Mouse (Mus musculus): Measurements from ENCODE around the gene Sh3bp5l.
"Not testable (repeated sequence)": the region's sequence is repeated elsewhere in the genome, so short reads cannot be mapped to it uniquely, and the experiment has no call there.

Gene Sh3bp5l

DNA sequence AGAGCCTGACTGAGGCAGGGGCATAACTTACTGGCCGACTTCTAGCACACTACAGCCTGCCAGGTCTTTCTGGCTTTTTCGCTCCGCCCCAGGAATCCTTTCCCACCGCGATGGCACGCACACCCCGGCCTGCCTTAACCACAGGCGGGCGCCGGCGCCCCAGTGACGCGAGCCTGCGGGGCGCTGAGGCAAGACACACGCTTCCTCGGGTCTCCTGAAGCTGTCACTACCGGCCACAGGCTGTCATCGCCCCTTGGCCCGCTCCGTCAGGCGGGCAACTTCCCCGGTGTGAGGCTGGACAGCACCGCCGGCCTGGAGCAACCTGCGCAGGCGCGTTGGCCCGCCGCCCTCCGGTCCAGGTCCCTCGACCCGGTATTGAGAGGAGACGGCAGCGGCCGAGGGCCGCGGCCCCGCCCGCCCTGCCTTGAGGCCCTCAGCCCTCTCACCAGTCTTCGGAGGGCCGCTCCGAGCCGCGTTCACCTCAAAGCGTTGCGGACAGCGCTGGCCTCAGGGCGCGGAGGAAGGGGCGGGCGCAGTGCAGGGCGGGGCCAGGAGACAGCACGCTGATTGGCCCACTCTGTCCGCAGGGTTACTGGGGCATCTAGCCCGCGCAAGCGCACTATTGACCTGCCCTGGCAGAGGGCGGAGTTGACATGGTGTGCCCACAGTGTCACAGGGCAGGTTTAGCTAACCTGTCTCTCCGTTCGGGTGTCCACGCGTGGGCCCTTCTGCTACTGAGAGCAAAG is 7.5 kb upstream of the Sh3bp5l start:
- peak; percentile 93 for DNase-seq (ENCODE audit: low read depth)

DNA sequence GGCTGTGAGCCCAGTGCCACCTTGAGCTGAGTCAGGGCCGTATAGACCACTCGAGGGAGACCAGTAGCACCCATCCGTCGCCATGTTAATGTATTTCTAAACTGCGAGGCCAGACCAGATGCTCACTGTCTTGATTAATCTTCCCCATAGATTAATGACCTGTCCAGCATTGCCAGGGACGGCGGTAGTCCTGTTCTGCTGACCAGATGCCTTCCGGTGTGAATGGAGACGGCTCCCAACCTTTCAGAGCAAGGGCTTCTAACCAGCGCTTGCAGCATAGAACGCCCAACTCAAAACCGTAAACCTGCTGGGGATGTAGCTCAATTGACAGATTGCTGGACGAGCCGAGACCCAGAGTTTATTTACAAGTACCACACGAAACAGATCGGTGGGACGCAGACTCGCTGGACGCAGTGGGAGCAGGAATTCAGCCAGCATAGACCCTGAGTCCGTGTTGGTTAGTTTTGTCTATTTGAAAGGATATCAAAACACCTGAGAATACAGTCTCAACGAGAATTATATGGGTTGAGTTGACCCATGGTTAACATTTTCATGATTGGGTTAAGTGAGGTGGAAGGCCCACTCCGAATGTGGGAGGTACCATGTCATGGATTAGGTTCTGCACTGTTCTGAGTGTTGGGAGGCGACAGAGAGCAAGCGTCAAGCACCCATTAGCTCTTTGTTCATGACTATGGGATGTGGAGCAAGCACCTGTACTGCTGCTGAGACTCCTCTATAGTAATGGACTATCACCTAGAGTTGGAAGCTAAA is 6.8 kb upstream of the Sh3bp5l start:
- no peak for DNase-seq (ENCODE audit: low read depth)

DNA sequence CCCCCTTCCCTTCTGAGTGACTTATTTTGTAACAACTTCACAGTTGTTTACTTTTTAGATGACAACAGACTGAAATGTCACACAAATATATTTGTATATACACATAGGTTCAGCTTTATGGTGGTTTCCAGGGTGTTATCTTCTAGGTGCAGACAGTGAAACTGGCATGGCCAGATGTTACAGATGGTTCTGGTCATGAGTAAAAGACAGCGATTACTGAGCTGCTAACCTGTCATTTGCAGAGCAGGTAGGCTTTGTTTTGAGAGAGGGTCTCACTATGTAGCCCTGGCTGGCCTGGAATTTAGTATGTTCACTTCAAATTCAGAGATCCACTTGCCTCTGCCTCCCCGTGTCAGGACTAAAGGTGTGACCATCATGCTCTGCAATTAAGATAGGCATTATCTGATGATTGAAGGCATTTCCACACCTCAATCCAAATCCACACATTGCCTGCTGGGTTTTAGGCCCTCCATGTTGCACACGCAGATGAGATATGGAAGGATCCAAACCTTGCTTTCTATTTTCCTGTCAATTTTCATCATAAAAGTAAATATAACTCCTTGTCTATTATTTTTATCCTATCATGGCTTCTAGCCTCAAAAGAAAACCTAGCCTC is 5.8 kb upstream of the Sh3bp5l start:
- no peak for DNase-seq (ENCODE audit: low read depth)

GRCm38 (mm10) chr11:58326781-58327180 is 3.7 kb upstream of the Sh3bp5l start:
- no peak for DNase-seq (ENCODE audit: low read depth)

DNA sequence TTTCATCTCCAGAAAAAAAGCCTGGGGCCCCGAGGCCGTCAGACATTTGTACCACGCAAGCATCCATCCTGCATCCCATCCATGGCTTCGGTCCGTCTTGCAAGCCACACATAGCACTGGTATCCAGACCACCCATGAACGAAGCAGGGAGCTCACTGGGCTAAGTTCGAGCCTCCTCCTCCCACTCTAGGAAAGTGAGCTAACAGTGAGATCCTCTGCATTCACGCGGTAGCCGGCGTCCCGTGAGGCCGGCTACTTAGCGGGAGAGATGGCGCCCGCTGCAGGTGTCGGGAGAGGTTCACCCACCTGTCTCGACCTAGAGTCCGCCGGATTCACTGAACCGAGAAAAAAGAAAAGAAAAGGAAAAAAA is 633 bp upstream of the Sh3bp5l start:
- DNase-seq (ENCODE audit: low read depth), result no peak

GRCm38 (mm10) chr11:58331149-58331495 is 598 bp downstream of the Sh3bp5l start:
- no peak for DNase-seq (ENCODE audit: low read depth)

- no peak for DNase-seq (ENCODE audit: low read depth)
Observed at GRCm38 (mm10) chr11:58331546-58331945, 1.0 kb downstream of the Sh3bp5l start.

GRCm38 (mm10) chr11:58334746-58335145 is 4.2 kb downstream of the Sh3bp5l start:
- no peak for DNase-seq (ENCODE audit: low read depth)

GRCm38 (mm10) chr11:58346745-58347144 is 16.2 kb downstream of the Sh3bp5l start:
- no peak for DNase-seq (ENCODE audit: low read depth)

- DNase-seq (ENCODE audit: low read depth), result no peak
Observed at GRCm38 (mm10) chr11:58350628-58351027, 20.1 kb downstream of the Sh3bp5l start.

- DNase-seq (ENCODE audit: low read depth), result no peak
Observed at GRCm38 (mm10) chr11:58351179-58351578, 20.7 kb downstream of the Sh3bp5l start.

DNA sequence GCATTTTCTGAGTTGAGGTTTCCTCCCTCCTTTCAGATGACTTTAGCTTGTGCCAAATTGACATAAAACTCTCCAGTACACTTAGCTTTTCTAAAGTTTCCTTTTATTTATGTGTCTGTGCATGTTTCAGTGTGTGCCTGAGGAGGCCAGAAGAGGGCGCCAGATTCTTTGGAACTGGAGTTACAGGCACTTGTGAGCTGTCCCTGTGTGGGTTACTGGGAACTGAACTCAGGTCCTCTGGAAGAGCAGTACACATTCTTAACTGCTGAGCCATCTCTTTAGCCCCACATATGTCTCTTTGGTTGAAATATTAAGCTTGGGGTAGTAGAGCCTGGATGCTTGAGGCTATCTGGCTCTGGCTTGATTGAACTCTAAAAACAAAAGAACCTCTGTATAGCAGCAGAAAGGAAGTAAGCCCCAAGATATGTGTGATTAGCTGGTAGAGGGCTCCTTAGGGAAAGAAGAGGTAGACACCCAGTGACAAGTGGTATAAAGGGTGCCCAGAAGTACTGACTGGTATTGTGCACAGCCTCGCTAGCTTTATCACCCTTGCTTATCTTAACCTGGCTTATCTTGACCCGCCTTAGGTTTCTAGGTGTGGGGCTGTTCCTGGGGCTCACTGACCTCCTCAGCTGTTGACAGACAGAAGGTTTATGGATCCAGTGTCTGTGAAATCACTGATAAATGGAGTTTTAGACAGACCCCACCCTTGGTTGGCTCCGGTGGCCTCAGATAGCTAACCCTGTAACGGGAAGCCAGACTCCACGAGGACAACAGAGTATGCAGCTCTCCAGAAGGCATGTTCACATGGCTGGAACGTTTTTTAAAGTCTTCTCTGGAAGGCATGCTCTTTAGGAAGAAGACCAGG is 22.4 kb downstream of the Sh3bp5l start:
- peak; percentile 28 for DNase-seq (ENCODE audit: low read depth)

- no peak for DNase-seq (ENCODE audit: low read depth)
Observed at GRCm38 (mm10) chr11:58353709-58354108, 23.2 kb downstream of the Sh3bp5l start.

DNA sequence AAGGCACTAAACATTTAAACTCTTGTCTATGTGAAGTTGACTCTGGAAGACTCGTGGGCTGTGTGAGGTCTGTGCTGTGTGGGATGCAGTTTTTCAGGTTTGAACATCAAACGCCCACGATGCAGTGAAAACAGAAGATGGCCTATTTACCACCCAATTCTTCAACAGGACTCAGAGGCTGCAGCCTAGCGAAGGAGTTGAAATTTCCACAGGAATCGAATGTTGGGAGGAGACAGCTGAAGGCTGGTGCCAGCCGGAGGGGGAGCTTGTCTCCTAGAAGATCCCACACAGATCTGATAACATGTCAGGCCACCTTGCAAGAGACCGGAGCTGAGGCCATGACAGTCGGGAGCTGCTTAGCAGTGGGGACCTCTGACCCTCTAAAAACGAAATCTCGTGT is 24.0 kb downstream of the Sh3bp5l start:
- no peak for DNase-seq (ENCODE audit: low read depth)

DNA sequence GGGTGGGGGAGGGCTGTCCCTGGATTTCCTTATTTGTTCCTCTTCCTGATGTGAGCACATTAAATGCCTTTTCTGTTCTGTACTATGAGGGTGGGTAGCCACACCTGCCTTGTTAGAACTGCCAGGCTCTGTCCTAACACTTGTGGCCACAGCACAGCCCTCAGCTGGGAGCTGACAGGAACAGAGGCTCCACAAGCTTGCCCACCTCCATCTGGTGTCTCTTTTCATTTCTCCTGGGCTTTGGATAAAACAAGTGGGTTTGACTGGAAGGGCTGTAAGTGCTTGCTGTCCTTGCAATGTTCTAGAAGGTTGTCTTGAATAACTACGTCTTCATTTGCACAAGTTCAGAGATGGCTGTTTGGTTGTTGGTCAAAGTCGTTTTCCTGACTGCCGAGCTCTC is 24.4 kb downstream of the Sh3bp5l start:
- DNase-seq (ENCODE audit: low read depth), result no peak

DNA sequence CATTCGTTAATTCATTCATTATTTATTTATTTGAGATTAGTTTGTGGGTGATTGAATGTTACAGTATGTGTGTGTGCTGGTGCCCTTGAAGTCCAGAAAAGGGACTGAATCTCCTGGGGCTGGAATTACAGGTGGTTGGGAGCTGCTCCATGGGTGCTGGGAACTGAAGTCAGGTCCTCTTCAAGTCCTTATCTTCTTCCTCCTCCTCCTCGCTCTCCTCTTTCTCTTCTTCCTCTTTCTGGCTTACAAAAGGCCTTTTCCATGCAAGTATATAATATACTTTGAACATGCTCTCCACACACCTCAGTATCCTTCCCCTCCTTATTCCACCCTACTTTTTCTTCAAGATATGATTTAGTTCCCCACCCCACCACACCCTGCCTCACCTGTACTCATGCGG is 26.5 kb downstream of the Sh3bp5l start:
- DNase-seq (ENCODE audit: low read depth), result no peak

- DNase-seq (ENCODE audit: low read depth), result no peak
Observed at GRCm38 (mm10) chr11:58357844-58358534, 27.5 kb downstream of the Sh3bp5l start.

DNA sequence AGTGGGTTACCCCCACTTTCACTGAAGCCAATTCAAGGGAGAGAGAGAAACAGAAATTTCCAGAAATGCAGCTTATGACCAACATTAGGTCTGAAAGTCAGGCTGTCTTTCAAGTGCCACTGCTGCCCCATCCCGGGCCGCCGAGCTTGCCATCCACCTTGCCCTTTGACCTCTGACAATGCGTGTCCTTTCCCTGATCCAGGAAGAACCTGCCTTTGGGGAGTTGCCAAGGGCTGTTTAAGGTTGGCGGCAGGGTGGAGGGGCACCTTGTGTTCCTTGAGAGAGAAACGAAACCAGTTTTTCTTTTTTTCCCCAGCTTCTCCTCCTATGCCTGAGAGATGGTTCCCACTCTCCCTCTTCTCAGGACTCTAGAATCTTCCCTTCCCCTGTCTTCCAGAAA is 32.0 kb downstream of the Sh3bp5l start:
- not testable (repeated sequence) for DNase-seq (ENCODE audit: low read depth)

GRCm38 (mm10) chr11:58364454-58364853 is 33.9 kb downstream of the Sh3bp5l start:
- DNase-seq (ENCODE audit: low read depth), result no peak

- DNase-seq (ENCODE audit: low read depth), result not testable (repeated sequence)
Observed at GRCm38 (mm10) chr11:58366191-58366590, 35.7 kb downstream of the Sh3bp5l start.

GRCm38 (mm10) chr11:58377273-58377672 is 46.7 kb downstream of the Sh3bp5l start:
- no peak for DNase-seq (ENCODE audit: low read depth)

DNA sequence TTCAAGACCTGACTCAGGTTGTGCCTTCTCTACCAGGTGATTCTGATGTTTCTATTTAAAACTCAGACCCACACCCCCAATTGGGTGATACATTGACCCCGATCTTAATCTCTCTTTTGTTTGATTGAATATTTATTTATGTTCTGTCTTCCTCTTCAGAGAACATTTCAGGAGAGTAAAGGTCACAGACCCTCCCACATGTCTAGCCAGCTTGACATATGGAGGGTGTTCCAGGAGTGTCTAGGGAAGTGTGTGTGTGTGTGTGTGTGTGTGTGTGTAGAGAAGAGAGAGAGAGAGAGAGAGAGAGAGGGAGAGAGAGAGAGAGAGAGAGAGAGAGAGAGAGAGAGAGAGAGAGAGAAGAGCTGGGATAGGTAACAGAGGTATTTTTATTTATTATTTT is 47.2 kb downstream of the Sh3bp5l start:
- DNase-seq (ENCODE audit: low read depth), result no peak

Measured in c-Kit-positive CD71-negative TER-119-negative erythroid progenitor cells, embryonic 14.5 days (primary cell).